Mouse (Mus musculus) lung, adult 2 months (tissue): ENCODE results near the gene Dpp9.

Source experiments
- CTCF ChIP-seq: fragments of 200-500 bp; IDR thresholded peaks from 2 replicates; pipeline ENCODE4 v1.5.1; 2011; ENCODE audit warnings: mild to moderate bottlenecking, low read length, control low read depth; ENCODE audit not compliant: insufficient read depth
- POLR2A ChIP-seq: fragments of 200-500 bp; IDR thresholded peaks from 2 replicates; pipeline ENCODE4 v1.6.1; 2011; ENCODE audit warnings: low read depth, mild to moderate bottlenecking, control low read depth, low read length, borderline replicate concordance; ENCODE audit errors: extremely low read depth

DNA sequence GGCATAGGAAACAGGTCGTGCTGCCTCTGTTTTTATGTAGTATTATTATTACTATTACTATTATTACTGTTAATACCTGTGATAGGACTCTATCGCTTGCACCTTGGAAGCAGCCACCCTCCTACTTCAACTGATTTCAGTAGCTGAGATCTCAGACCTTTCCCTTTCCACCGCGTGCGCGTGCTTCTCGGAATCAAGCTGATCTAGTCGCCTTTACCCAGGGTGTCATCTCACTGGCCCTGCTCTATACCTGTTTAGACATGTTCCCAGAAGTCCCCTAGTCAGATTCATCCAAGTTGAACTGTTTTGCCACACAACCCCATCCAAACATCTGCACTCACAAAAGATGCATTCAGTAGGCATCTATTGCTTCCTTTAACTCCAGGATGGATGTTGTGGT is 14.7 kb upstream of the Dpp9 start:
- TF ChIP-seq CTCF, result no peak
- TF ChIP-seq POLR2A, result no peak
